Mouse (Mus musculus) stomach, postnatal 0 days (tissue): Measurements from ENCODE around the gene Gm28434.

ENCODE experiments used
- CTCF ChIP-seq: IDR thresholded peaks from 2 replicates; pipeline ENCODE4 v1.5.1; 2016; ENCODE audit warnings: antibody characterized with exemption, low read depth, mild to moderate bottlenecking, moderate library complexity
- EP300 ChIP-seq: optimal IDR thresholded peaks from 2 replicates; pipeline ENCODE3; 2016; ENCODE audit warnings: antibody characterized with exemption

- TF ChIP-seq EP300 (no peak), CTCF (no peak)
These were observed 32.9 kb downstream of the Gm28434 start, which contains the start of gene Smr3a for GRCm38 (mm10) chr5:88002249-88002648.
